Mouse (Mus musculus) forebrain, embryonic 15.5 days (tissue): Measurements from ENCODE around the gene Ric3. TPM values are rescaled to one million over a fixed set of nuclear protein-coding genes. Genes with fewer than 3 reads are reported as not detected.

Source experiments
- ATAC-seq: fragments of 200-750 bp; cut with Nextera tagmentation; replicated peaks from 2 replicates; pipeline ENCODE4 v1.8.0; 2017; ENCODE audit warnings: mild to moderate bottlenecking, moderate TSS enrichment, moderate library complexity
- H3K27ac ChIP-seq: fragments of 300-500 bp; sonication (generic); replicated peaks from 2 replicates; pipeline ENCODE4 v1.5.1; 2015; ENCODE audit warnings: mild to moderate bottlenecking, inconsistent platforms
- H3K27me3 ChIP-seq: fragments of 300-500 bp; sonication (generic); 2 replicates; pipeline ENCODE4 v1.6.1; 2015; ENCODE audit warnings: inconsistent platforms
- H3K36me3 ChIP-seq: fragments of 300-500 bp; sonication (generic); 2 replicates; pipeline ENCODE4 v1.6.1; 2015; ENCODE audit warnings: mild to moderate bottlenecking, inconsistent platforms
- H3K4me1 ChIP-seq: fragments of 300-500 bp; sonication (generic); 2 replicates; pipeline ENCODE4 v1.6.1; 2015; ENCODE audit warnings: inconsistent platforms
- H3K4me2 ChIP-seq: fragments of 300-500 bp; sonication (generic); replicated peaks from 2 replicates; pipeline ENCODE4 v1.6.1; 2015; ENCODE audit warnings: mild to moderate bottlenecking, inconsistent platforms
- H3K4me3 ChIP-seq: fragments of 300-500 bp; sonication (generic); 2 replicates; pipeline ENCODE4 v1.5.1; 2015; ENCODE audit warnings: mild to moderate bottlenecking, inconsistent platforms
- H3K9ac ChIP-seq: fragments of 300-500 bp; sonication (generic); replicated peaks from 2 replicates; pipeline ENCODE4 v1.6.1; 2015; ENCODE audit warnings: mild to moderate bottlenecking, inconsistent platforms
- H3K9me3 ChIP-seq: fragments of 300-500 bp; sonication (generic); 2 replicates; pipeline ENCODE4 v1.6.1; 2016; ENCODE audit warnings: inconsistent platforms
- WGBS: fragments of 180-500 bp; shearing (Covaris S2); methylation state at CpG from one replicate; pipeline ENCODE4 v1.1.7; 2015; ENCODE audit warnings: mixed read lengths; 5-methylcytosine and 5-hydroxymethylcytosine counted together
- polyA plus RNA-seq: library from polyadenylated mRNA; unstranded; fragments of >200 nt; fragmentation: Nextera tagmentation; extraction: Ambion mirVana; gene quantifications from 2 replicates; pipeline ENCODE4 v1.2.1, GENCODE M21; 2015

Ric3 gene
- polyA plus RNA-seq, 1 experiment from 2014 or later: 30.4 TPM

- Histone ChIP-seq H3K36me3 (no peaks in the 10 kb centered on the region), H3K4me1 (no peaks in the 10 kb centered on the region), H3K9ac (no peak overlapping the region), H3K9me3 (no peaks in the 10 kb centered on the region), H3K27ac (no peak overlapping the region), H3K27me3 (no peaks in the 10 kb centered on the region), H3K4me3 (no peak overlapping the region), H3K4me2 (no peak overlapping the region)
- ATAC-seq: no peak
- WGBS: 93% methylated on average over 9 of the region's 9 CpGs
Measured at GRCm38 (mm10) chr7:108991207-108991606, 91.9 kb downstream of the Ric3 start.

- no peak overlapping the region for H3K4me2 ChIP-seq
- WGBS: 84% methylated on average over 2 of the region's 3 CpGs
Measured at GRCm38 (mm10) chr7:108985934-108986708, 97.0 kb downstream of the Ric3 start.

More at GRCm38 (mm10) chr7:108985934-108986708, 97.0 kb downstream of the Ric3 start:
- no peak overlapping the region for H3K9ac ChIP-seq
- H3K9me3 ChIP-seq: no peaks in the 10 kb centered on the region
- H3K27ac ChIP-seq: no peak overlapping the region
- ATAC-seq: no peak
- no peak overlapping the region for H3K4me3 ChIP-seq
- H3K27me3 ChIP-seq: no peaks in the 10 kb centered on the region
- no peaks in the 10 kb centered on the region for H3K4me1 ChIP-seq
- H3K36me3 ChIP-seq: no peaks in the 10 kb centered on the region

Other genes with a start within 250 kb of the Ric3 start
- not detected in 2 replicates for gene Olfr516, start 232.8 kb downstream of the Ric3 start, polyA plus RNA-seq
- gene Olfr517, start 211.0 kb downstream of the Ric3 start, polyA plus RNA-seq: not detected in 2 replicates
- not detected in 2 replicates for gene Olfr518, start 198.3 kb downstream of the Ric3 start, polyA plus RNA-seq
- gene Olfr519, start 188.9 kb downstream of the Ric3 start, polyA plus RNA-seq: not detected in 2 replicates
- 0.04 TPM in 1 of 2 replicates, not detected in the other for gene Nlrp10, start 153.2 kb downstream of the Ric3 start, polyA plus RNA-seq
- gene Eif3f, start 148.9 kb downstream of the Ric3 start, polyA plus RNA-seq: 85.2 and 86.8 TPM in 2 replicates
- gene Tub, start 133.0 kb downstream of the Ric3 start, polyA plus RNA-seq: 42.2 and 49.3 TPM in 2 replicates
- gene Lmo1, start 91.9 kb upstream of the Ric3 start, polyA plus RNA-seq: 102 and 134 TPM in 2 replicates